Mouse (Mus musculus): Measurements from ENCODE around the gene Capza2. TPM values are rescaled to one million over a fixed set of nuclear protein-coding genes. Genes with fewer than 3 reads are reported as not detected.

The Capza2 gene
- total and polyA plus RNA-seq, 3 experiments: 26.9 to 147 (median 130) TPM

DNA sequence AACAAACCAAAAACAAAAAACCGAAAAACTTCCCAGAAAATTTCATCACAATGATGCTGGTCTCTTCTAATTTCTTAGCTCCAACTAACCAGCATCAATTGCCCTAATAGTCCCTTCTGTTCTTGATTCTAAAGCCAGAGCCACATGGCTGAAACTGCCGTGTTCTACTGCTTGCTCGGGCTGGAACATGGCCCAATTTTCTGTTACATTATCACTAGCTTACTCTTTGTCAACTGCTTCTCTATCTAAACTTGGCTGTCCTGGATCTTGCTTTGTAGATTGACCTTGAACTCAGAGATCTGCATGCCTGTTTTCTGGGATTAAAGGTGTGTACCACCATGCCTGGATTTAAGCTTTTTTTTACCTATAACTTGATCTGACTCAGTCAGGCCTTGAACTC, 69.9 kb downstream of the Capza2 start:
- 65% methylated on average over 3 of the region's 3 CpGs for WGBS
- Histone ChIP-seq H3K4me1 (ENCODE audit: control insufficient read depth, insufficient read depth, low read length) (no peaks in the 10 kb centered on the region; the same call in 1 of the 2 replicates), H3K4me3 (no peak overlapping the region), H3K79me2 (replicated peaks; ENCODE audit: control insufficient read depth, insufficient read depth, low read length) (peaks cover 1% of the 10 kb centered on the region; the same call in 1 of the 2 replicates), H3K9ac (ENCODE audit: low read depth, low read length) (no peak overlapping the region), H3K36me3 (ENCODE audit: control insufficient read depth, insufficient read depth, low read length) (no peaks in the 10 kb centered on the region; the same call in 1 of the 2 replicates), H3K27me3 (ENCODE audit: control insufficient read depth, insufficient read depth, low read length) (no peaks in the 10 kb centered on the region), H3K27ac (no peak overlapping the region)
- intact Hi-C loops (cut with DNase I): no loop called here
- no peak for DNase-seq
- TF ChIP-seq POLR2A (IDR thresholded peaks at IDR 0.05; ENCODE audit: insufficient read depth, low read depth, low read length) (no peak), CTCF (IDR thresholded peaks at IDR 0.05) (no peak), EP300 (IDR thresholded peaks at IDR 0.05; ENCODE audit: insufficient read depth, low read depth, low read length) (no peak)

Other genes starting within 250 kb of the Capza2 start
- gene Met, start 172.4 kb upstream of the Capza2 start, total RNA-seq (2021): 1 to 10 TPM; 1.3 to 1.4 TPM
- 0.76 and 1.3 TPM in 2 replicates for gene Met, start 172.4 kb upstream of the Capza2 start, polyA plus RNA-seq (2012; rRNA removed)
- gene St7, start 56.7 kb downstream of the Capza2 start, total RNA-seq (2021): 10 to 100 TPM; 16.9 to 19.5 TPM
- 12.0 and 18.3 TPM in 2 replicates for gene St7, start 56.7 kb downstream of the Capza2 start, polyA plus RNA-seq (2012; rRNA removed)